Mouse (Mus musculus) adrenal gland, adult 8-10 months (tissue): ENCODE data around the gene Rngtt. TPM values are rescaled to one million over a fixed set of nuclear protein-coding genes. Genes with fewer than 3 reads are reported as not detected.

Source experiments
- DNase-seq: peaks from one replicate; pipeline ENCODE4 v3.0.0; 2022
- microRNA-seq, 2 experiments: library from miRNA; unstranded; fragments of <30 nt; microRNA quantifications; one replicate each; pipeline ENCODE4 v1.2.0; 2022
- total RNA-seq, 4 experiments: library from RNA; stranded (reverse); gene quantifications; 2 replicates each; pipeline ENCODE4 v1.2.4; 2022

Gene Rngtt
- total RNA-seq, 4 experiments from 2014 or later = 33.0 to 43.2 (median 38.8) TPM

DNA sequence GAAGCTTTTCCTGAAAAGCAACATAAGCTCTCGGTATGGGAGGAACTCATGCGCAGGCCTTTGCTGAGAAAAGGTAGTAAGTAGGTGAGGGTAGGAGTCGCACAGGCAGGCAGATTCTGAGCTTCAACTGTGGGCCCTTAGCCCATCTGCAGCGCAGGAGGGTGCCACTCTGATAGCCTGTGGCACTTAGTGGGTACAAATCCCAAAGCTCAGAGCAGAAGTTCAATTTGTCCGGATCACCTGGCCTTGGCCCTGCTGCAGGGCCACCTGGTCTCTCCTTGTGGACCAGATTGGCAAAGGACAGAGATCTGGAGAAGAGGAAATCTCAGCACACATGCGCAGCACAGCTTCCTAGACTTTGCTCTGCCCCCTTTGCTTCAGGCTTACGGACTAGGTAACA is 210.1 kb downstream of the Rngtt start:
- no peak for DNase-seq

DNA sequence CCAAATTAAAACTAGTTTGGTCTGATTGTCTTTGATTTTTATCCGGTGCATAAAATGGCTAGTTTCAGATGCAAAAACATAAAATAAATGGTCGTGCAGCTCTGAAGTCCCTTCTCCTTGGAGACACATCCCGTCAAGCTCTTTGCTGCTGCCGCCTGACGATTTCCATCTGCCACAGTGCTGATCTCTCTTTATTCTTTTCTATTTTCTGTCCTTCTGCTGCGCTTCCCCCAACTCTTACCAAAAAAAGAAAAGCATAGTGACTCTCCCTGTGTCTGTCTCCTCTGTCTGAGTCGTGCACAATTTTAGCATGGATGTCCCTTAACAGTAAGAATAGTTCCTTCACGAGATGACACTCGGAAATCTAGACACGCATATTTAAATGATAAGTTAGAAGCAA is 210.8 kb downstream of the Rngtt start:
- no peak for DNase-seq

DNA sequence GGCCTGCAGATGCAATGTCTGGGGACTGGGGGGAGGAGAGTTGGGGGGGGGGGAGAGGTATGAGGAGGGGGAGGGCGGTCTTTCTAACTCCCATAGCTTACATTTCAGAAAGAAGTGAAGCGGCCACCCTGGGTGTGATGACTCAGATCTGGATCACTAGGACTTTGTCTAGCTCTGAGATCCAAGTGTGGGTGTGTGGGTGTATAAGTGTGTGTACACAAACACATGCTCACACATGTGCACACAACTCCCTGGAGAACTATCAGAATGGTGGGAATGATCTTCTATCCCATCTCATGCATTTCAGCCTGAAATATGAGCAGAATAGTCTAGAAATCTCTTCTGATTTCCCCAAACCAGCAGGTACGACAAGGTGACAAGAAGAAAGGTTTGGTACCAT is 213.7 kb downstream of the Rngtt start:
- no peak for DNase-seq

DNA sequence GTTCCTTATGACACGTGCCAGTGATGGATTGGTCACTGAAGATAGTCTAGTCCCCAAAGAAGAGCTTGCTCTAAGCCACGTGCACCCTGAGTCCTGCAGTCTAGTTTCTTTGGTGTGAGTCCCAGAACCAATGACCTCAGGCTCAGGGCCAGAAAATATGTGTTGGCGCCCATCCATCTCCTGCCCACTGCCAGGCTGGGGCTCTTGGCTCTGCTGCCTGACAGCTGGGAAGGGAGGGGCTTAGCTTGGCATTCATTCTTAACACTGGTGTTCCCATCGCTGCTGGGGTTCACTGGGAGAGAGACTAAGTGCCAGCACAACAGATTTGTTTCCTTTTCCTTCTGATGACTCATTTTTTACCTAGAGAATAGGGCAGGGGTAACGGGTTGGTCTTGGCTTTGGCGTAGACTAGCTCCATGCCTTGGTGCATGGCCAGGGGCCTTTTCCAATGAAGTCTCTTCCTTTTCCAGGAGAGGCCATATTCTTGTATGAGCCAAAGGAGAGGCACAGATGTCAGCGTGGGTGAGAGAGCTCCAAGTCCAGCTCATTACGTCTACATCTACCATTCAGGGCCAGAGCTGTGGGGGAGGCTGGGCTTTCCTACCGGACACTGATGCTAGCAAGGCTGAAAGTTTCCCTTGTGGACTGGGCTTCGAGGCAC is 214.5 kb downstream of the Rngtt start:
- peak; percentile 82 for DNase-seq

DNA sequence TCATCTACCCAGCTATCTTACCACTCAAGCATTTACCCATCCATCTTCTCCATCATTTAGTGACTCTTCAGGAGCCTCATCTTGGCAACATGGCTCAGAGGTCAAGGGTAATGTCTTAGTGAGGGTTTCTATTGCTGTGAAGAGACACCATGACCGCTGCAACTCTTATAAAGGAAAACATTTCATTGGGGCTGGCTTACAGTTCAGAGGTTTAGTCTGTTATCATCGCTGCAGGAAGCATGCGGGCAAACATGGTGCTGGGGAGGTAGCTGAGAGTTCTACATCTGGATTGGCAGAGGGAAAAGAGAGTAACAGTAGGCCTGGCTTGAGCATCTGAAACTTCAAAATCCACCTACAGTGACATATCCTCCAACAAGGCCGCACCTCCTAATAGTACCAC is 215.2 kb downstream of the Rngtt start:
- DNase-seq = no peak

- DNase-seq = no peak
Observed at GRCm38 (mm10) chr4:33526092-33526491, 216.0 kb downstream of the Rngtt start.

- no peak for DNase-seq
Observed at GRCm38 (mm10) chr4:33526675-33527074, 216.6 kb downstream of the Rngtt start.

- no peak for DNase-seq
Observed at GRCm38 (mm10) chr4:33532596-33532995, 222.5 kb downstream of the Rngtt start.

DNA sequence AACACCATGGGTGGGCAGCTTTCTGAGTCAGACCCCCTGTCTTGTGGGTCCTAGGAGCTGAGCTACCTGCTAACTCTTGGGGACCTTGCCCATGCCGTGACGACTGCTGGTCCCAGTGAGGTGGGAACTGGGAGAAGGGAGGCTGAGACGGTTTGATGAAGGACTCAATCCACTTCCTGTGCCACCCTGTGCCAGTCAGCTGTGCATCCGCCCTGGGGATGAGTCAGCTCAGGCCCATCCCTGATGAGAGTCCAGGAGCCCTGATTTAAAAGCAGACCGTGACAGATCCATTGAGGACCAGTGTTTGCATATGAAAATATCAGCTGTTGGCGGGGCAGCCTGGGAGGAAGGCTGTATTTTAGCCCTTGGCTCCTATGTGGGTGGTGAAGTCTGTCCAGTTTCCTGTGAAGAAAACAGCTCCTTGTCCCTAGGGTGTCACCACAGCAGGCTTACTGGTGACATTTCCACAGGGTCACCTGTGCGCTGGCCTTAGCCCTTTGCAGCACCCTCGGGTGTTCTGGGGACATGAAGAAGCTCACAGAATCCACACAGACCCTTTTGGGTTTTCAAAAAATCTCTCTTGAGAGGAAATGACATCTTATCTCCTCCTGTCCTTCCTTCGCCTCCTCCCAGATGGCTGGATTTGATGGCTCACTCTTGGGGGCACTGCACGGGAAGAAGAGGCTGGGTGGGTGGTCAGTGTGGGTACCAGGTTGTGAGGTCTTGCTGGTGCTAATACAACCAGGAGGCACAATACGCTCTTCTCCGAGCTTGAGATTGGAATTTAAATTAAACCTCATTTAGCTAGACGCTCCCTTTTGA is 234.9 kb downstream of the Rngtt start:
- no peak for DNase-seq

DNA sequence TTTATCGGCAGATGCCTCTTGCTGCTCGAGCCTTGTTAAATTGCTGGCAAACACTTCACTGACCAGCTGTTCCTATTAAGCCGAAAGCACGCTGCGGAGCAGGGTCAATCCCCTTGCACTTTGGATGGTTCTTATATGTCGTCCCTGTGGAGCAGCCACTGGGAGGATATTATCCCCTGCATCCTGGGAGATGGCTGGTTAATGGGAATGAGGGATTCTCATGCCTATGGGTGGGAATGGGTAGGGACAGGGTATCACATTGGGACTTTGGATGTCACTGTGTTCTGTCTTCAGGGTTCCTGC is 235.4 kb downstream of the Rngtt start:
- no peak for DNase-seq

GRCm38 (mm10) chr4:33546278-33546677 is 236.2 kb downstream of the Rngtt start:
- DNase-seq = no peak

DNA sequence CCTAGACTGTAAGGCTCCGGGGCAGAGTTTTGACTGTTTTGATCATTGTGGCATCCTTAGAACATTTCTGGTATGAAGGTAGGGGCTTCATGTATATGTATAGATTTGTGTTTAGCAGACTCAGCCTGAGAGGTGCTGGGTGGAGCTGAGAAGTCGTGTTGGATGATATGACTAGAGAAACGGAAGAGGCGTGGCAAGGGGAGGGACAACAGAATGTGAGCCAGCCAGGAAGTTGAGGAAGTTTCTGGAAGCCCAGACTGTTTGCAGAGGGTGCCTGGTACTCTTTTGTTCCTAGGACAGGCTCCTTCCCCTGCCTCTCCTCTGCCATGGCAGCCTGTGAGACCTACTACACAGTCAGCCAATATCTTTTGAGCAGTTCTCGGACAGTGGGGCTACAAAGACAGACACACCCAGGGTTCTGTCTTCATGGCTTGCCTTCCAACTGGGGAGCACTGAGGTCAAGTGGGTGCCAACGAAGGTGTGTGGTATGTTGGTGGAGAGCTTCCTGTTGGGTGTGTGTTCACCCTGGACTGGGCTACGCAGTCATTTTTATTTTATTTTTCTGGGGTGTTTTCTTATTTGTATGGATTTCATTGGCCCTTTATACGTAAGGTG is 237.3 kb downstream of the Rngtt start:
- DNase-seq = no peak

GRCm38 (mm10) chr4:33549606-33550005 is 239.5 kb downstream of the Rngtt start:
- DNase-seq = no peak

Small RNAs within 50 kb of the gene (microRNA-seq; reads per million reads assigned to microRNA genes)
- gene Mir8118 = 0 reads per million in 2 experiments

Other genes starting within 250 kb of the Rngtt start
- under 1 TPM in 2 of 4 experiments, not detected in 2; 0.71 to 0.89 TPM for gene Gabrr2, start 247.3 kb upstream of the Rngtt start, total RNA-seq
- gene Gabrr1, start 177.8 kb upstream of the Rngtt start, total RNA-seq = under 1 TPM in 3 of 4 experiments, not detected in 1; 0.14 to 0.17 (median 0.15) TPM
- gene Pm20d2, start 120.6 kb upstream of the Rngtt start, total RNA-seq = 10 to 100 TPM; 15.6 to 42.2 (median 27.4) TPM
- gene Srsf12, start 101.3 kb upstream of the Rngtt start, total RNA-seq = 1 to 10 TPM in 3 of 4 experiments, under 1 TPM in 1; 0.63 to 2.4 (median 2.1) TPM
- 100 to 1,000 TPM; 132 to 175 (median 155) TPM for gene Pnrc1, start 20.1 kb upstream of the Rngtt start, total RNA-seq